19 mouse cellular contexts compared by ENCODE assay signal in the genomic region with DNA sequence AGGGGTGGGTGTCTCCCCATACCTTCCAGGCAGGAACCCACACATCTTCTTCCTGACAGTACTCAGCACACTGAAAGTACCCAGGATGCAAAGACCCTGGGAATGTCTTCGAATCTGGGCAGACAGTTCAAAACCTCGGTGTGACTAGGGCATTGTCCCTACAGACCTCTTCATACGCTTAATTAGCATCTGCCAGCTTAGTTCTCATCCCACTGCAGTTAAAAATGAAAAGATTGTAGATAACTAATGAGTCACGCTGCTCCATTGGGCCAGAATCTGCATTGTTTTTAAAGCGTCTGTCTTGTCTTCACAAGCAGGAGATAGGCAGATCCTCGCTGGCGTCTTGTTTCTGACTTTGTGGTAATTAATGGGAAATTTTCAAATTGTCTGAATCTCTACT.
A peak's percentile ranks its signal among the peaks of the same experiment; 100 is the strongest.
DNase-seq lines count a peak whose midpoint lies in the region; ATAC-seq lines count a peak whose summit lies in the region.
"Had no signal": no experiment of that assay in that cellular context is flagged by ENCODE, and none has a peak within 500 bp of the region (broad histone marks: within the 10 kb centered on the region; RNA-seq: fewer than 3 reads in every experiment).

No protein-coding gene starts in this region.

- H3K27ac ChIP-seq in kidney, embryonic 16.5 days (ENCODE audit: low read length): no peak overlapping the region
- no peak overlapping the region for H3K27ac ChIP-seq in lung, embryonic 15.5 days
- H3K27ac ChIP-seq: embryonic facial prominence, embryonic 15.5 days; heart, embryonic 10.5 days; hindbrain, embryonic 12.5 days; macrophage; midbrain, embryonic 12.5 days; neural tube, embryonic 12.5 days had no signal

- no peak overlapping the region for H3K4me3 ChIP-seq in kidney, embryonic 16.5 days (ENCODE audit: low read length)
- no peak overlapping the region for H3K4me3 ChIP-seq in lung, embryonic 15.5 days
- H3K4me3 ChIP-seq: embryonic facial prominence, embryonic 15.5 days; heart, embryonic 10.5 days; hindbrain, embryonic 12.5 days; midbrain, embryonic 12.5 days; neural tube, embryonic 12.5 days had no signal

- H3K36me3 ChIP-seq in kidney, embryonic 16.5 days (ENCODE audit: insufficient read depth, low read length): no peaks in the 10 kb centered on the region
- no peaks in the 10 kb centered on the region for H3K36me3 ChIP-seq in lung, embryonic 15.5 days
- H3K36me3 ChIP-seq: embryonic facial prominence, embryonic 15.5 days; heart, embryonic 10.5 days; hindbrain, embryonic 12.5 days; midbrain, embryonic 12.5 days; neural tube, embryonic 12.5 days had no signal

- H3K4me2 ChIP-seq in kidney, embryonic 16.5 days (replicated peaks; ENCODE audit: low read depth, low read length): peak overlapping the region; percentile 16; the same call in 1 of the 2 replicates
- peak overlapping the region; percentile 4; the same call in 1 of the 2 replicates for H3K4me2 ChIP-seq in lung, embryonic 15.5 days
- H3K4me2 ChIP-seq: embryonic facial prominence, embryonic 15.5 days; hindbrain, embryonic 12.5 days; midbrain, embryonic 12.5 days; neural tube, embryonic 12.5 days had no signal

- no peak overlapping the region for H3K9ac ChIP-seq in kidney, embryonic 16.5 days (replicated peaks; ENCODE audit: low read length)
- no peak overlapping the region for H3K9ac ChIP-seq in lung, embryonic 15.5 days
- H3K9ac ChIP-seq: embryonic facial prominence, embryonic 15.5 days; forebrain, postnatal 0 days; hindbrain, embryonic 12.5 days; midbrain, embryonic 12.5 days; neural tube, embryonic 12.5 days had no signal

- no peaks in the 10 kb centered on the region; the same call in 1 of the 2 replicates for H3K27me3 ChIP-seq in kidney, embryonic 16.5 days (ENCODE audit: insufficient read depth, low read length)
- H3K27me3 ChIP-seq in lung, embryonic 15.5 days: no peaks in the 10 kb centered on the region
- H3K27me3 ChIP-seq: embryonic facial prominence, embryonic 15.5 days; hindbrain, embryonic 12.5 days; midbrain, embryonic 12.5 days; neural tube, embryonic 12.5 days had no signal

- peaks cover 2% of the 10 kb centered on the region; the same call in 1 of the 2 replicates for H3K9me3 ChIP-seq in kidney, embryonic 16.5 days (ENCODE audit: low read length)
- H3K9me3 ChIP-seq in lung, embryonic 15.5 days: no peaks in the 10 kb centered on the region
- H3K9me3 ChIP-seq: embryonic facial prominence, embryonic 15.5 days; heart, embryonic 10.5 days; midbrain, embryonic 12.5 days; neural tube, embryonic 12.5 days had no signal

- DNase-seq in kidney, adult 8-10 months: no peak
- DNase-seq in lung, postnatal 36 days: no peak
- DNase-seq in brain, adult 2 months (ENCODE audit: low read depth, low spot score): peak; percentile 27
- DNase-seq in retina, embryonic 14.5 days (ENCODE audit: low spot score): peak; percentile 43
- DNase-seq in adrenal gland, postnatal 36 days: no peak
- DNase-seq: B cell, adult 2 months; cerebellum, adult 11 months; gastrocnemius, postnatal 36 days; right cerebral cortex, postnatal 25 days; thymus, adult 2 months had no signal

- WGBS in kidney, embryonic 16.5 days: 31% methylated on average over 7 of the region's 7 CpGs
- WGBS in lung, embryonic 15.5 days: 66% methylated on average over 7 of the region's 7 CpGs

- no peak for ATAC-seq in kidney, embryonic 16.5 days (ENCODE audit: low FRiP score, low TSS enrichment)
- no peak for ATAC-seq in lung, embryonic 15.5 days (ENCODE audit: borderline replicate concordance, extremely low read depth, low FRiP score, low TSS enrichment)

- H3K4me1 ChIP-seq in kidney, embryonic 16.5 days (ENCODE audit: insufficient read depth, low read length): peaks cover 15% of the 10 kb centered on the region; the same call in 1 of the 2 replicates
- peaks cover 3% of the 10 kb centered on the region; the same call in 1 of the 2 replicates for H3K4me1 ChIP-seq in lung, embryonic 15.5 days
- H3K4me1 ChIP-seq: embryonic facial prominence, embryonic 15.5 days; heart, embryonic 10.5 days; midbrain, embryonic 12.5 days had no signal

Comparison
In these comparisons a context has a peak if more than half of its experiments do, and no peak if none do; other contexts are left out.
1. DNase-seq: peak in brain, adult 2 months (single experiment) and retina, embryonic 14.5 days (single experiment); none in kidney, adult 8-10 months (0 of 2), lung, postnatal 36 days (single experiment) and adrenal gland, postnatal 36 days (0 of 2).